Mouse (Mus musculus) heart, embryonic 10.5 days (tissue): ENCODE results near the gene Prune1. TPM values are rescaled to one million over a fixed set of nuclear protein-coding genes. Genes with fewer than 3 reads are reported as not detected.

ENCODE experiments used
- DNase-seq: peaks from one replicate; pipeline ENCODE4 v3.0.0-alpha.2; 2017; ENCODE audit warnings: low spot score
- H3K27ac ChIP-seq: fragments of 300-500 bp; sonication (generic); 2 replicates; pipeline ENCODE4 v1.5.1; 2016; ENCODE audit warnings: mild to moderate bottlenecking
- H3K27me3 ChIP-seq: fragments of 300-500 bp; sonication (generic); 2 replicates; pipeline ENCODE4 v1.6.1; 2016; ENCODE audit warnings: mild to moderate bottlenecking; ENCODE audit not compliant: poor library complexity, insufficient read depth, severe bottlenecking
- H3K36me3 ChIP-seq: fragments of 300-500 bp; sonication (generic); 2 replicates; pipeline ENCODE4 v1.6.1; 2016; ENCODE audit warnings: mild to moderate bottlenecking, moderate library complexity
- H3K4me1 ChIP-seq: fragments of 300-500 bp; sonication (generic); 2 replicates; pipeline ENCODE4 v1.6.1; 2016; ENCODE audit warnings: mild to moderate bottlenecking
- H3K4me3 ChIP-seq: fragments of 300-500 bp; sonication (generic); 2 replicates; pipeline ENCODE4 v1.5.1; 2016; ENCODE audit warnings: mild to moderate bottlenecking, moderate library complexity
- H3K9me3 ChIP-seq: fragments of 300-500 bp; sonication (generic); 2 replicates; pipeline ENCODE4 v1.6.1; 2016; ENCODE audit warnings: mild to moderate bottlenecking, moderate library complexity
- WGBS: fragments of 180-500 bp; shearing (Covaris S2); methylation state at CpG from one replicate; pipeline ENCODE4 v1.1.7; 2016; 5-methylcytosine and 5-hydroxymethylcytosine counted together
- polyA plus RNA-seq: library from polyadenylated mRNA; unstranded; fragments of >200 nt; fragmentation: Nextera tagmentation; extraction: Ambion mirVana; gene quantifications from 2 replicates; pipeline ENCODE4 v1.2.1, GENCODE M21; 2016

The Prune1 gene
- 30.7 and 31.1 TPM in 2 replicates for polyA plus RNA-seq

GRCm38 (mm10) chr3:95281216-95282126 lies at the start of gene Prune1, which contains the start of gene Mindy1:
TSS of gene Prune1 (minus strand) at chr3:95282076.
TSS of gene Mindy1 (plus strand) at chr3:95281345.
- Histone ChIP-seq H3K27ac (peak within 1 kb of the TSS; percentile 95), H3K36me3 (no peaks in the 10 kb centered on the region), H3K9me3 (no peaks in the 10 kb centered on the region), H3K27me3 (no peaks in the 10 kb centered on the region), H3K4me1 (peaks cover 32% of the 10 kb centered on the region), H3K4me3 (peak within 1 kb of the TSS; percentile 83)
- DNase-seq: peak; percentile 99
- under 1% methylated on average over 52 of the region's 53 CpGs for WGBS

- Histone ChIP-seq H3K27me3 (no peaks in the 10 kb centered on the region), H3K9me3 (no peaks in the 10 kb centered on the region), H3K4me1 (no peaks in the 10 kb centered on the region), H3K36me3 (peaks cover 92% of the 10 kb centered on the region), H3K27ac (no peak overlapping the region), H3K4me3 (no peak overlapping the region)
- no peak for DNase-seq
- 93% methylated on average over 1 of the region's 1 CpGs for WGBS
Observed at GRCm38 (mm10) chr3:95331528-95331927, 49.7 kb upstream of the Prune1 start.

- Histone ChIP-seq H3K27me3 (no peaks in the 10 kb centered on the region), H3K9me3 (no peaks in the 10 kb centered on the region), H3K4me1 (no peaks in the 10 kb centered on the region), H3K36me3 (peaks cover 93% of the 10 kb centered on the region), H3K27ac (no peak overlapping the region), H3K4me3 (no peak overlapping the region)
- no peak for DNase-seq
- 88% methylated on average over 1 of the region's 1 CpGs for WGBS
Observed at GRCm38 (mm10) chr3:95328803-95329404, 47.0 kb upstream of the Prune1 start.

- 90% methylated on average over 6 of the region's 6 CpGs for WGBS
- peaks cover 98% of the 10 kb centered on the region for H3K36me3 ChIP-seq
- peak; percentile 71 for DNase-seq
- no peaks in the 10 kb centered on the region for H3K9me3 ChIP-seq
- H3K27ac ChIP-seq: no peak overlapping the region
- H3K27me3 ChIP-seq: no peaks in the 10 kb centered on the region
- H3K4me3 ChIP-seq: no peak overlapping the region
- H3K4me1 ChIP-seq: peaks cover 6% of the 10 kb centered on the region
Observed at GRCm38 (mm10) chr3:95324454-95325144, 42.7 kb upstream of the Prune1 start.

- Histone ChIP-seq H3K27me3 (no peaks in the 10 kb centered on the region), H3K36me3 (peaks cover 88% of the 10 kb centered on the region), H3K4me3 (no peak overlapping the region), H3K9me3 (no peaks in the 10 kb centered on the region), H3K27ac (no peak overlapping the region), H3K4me1 (peaks cover 18% of the 10 kb centered on the region)
- no peak for DNase-seq
- WGBS: 90% methylated on average over 3 of the region's 3 CpGs
Observed at GRCm38 (mm10) chr3:95323429-95323828, 41.6 kb upstream of the Prune1 start.

- Histone ChIP-seq H3K27ac (no peak overlapping the region), H3K4me1 (peaks cover 41% of the 10 kb centered on the region), H3K36me3 (peaks cover 53% of the 10 kb centered on the region)
Observed at GRCm38 (mm10) chr3:95319701-95320625, 38.1 kb upstream of the Prune1 start.

GRCm38 (mm10) chr3:95319110-95319509 lies 37.2 kb upstream of the Prune1 start:
- DNase-seq: no peak
- 60% methylated on average over 2 of the region's 2 CpGs for WGBS
- Histone ChIP-seq H3K27me3 (no peaks in the 10 kb centered on the region), H3K27ac (peak overlapping the region; percentile 50), H3K4me3 (no peak overlapping the region), H3K9me3 (no peaks in the 10 kb centered on the region), H3K36me3 (peaks cover 45% of the 10 kb centered on the region), H3K4me1 (peaks cover 45% of the 10 kb centered on the region)

More at GRCm38 (mm10) chr3:95319701-95320625, 38.1 kb upstream of the Prune1 start:
- no peaks in the 10 kb centered on the region for H3K9me3 ChIP-seq
- no peaks in the 10 kb centered on the region for H3K27me3 ChIP-seq
- H3K4me3 ChIP-seq: no peak overlapping the region
- 74% methylated on average over 12 of the region's 12 CpGs for WGBS
- DNase-seq: no peak

GRCm38 (mm10) chr3:95318548-95318947 lies 36.7 kb upstream of the Prune1 start:
- no peaks in the 10 kb centered on the region for H3K27me3 ChIP-seq
- peaks cover 39% of the 10 kb centered on the region for H3K36me3 ChIP-seq
- DNase-seq: no peak
- H3K27ac ChIP-seq: peak overlapping the region; percentile 50
- no peaks in the 10 kb centered on the region for H3K9me3 ChIP-seq
- H3K4me1 ChIP-seq: peaks cover 46% of the 10 kb centered on the region
- peak overlapping the region; percentile 13; the same call in 1 of the 2 replicates for H3K4me3 ChIP-seq
- 19% methylated on average over 6 of the region's 6 CpGs for WGBS

GRCm38 (mm10) chr3:95317414-95318080 lies 35.7 kb upstream of the Prune1 start:
- Histone ChIP-seq H3K4me1 (peaks cover 53% of the 10 kb centered on the region), H3K9me3 (no peaks in the 10 kb centered on the region), H3K27ac (peak overlapping the region; percentile 50), H3K36me3 (peaks cover 29% of the 10 kb centered on the region), H3K27me3 (no peaks in the 10 kb centered on the region), H3K4me3 (peak overlapping the region; percentile 36)
- peak; percentile 83 for DNase-seq
- 14% methylated on average over 12 of the region's 12 CpGs for WGBS

- peaks cover 14% of the 10 kb centered on the region for H3K36me3 ChIP-seq
- H3K4me3 ChIP-seq: peak overlapping the region; percentile 96
- peak overlapping the region; percentile 100 for H3K27ac ChIP-seq
- 7% methylated on average over 9 of the region's 9 CpGs for WGBS
- no peaks in the 10 kb centered on the region for H3K27me3 ChIP-seq
- peak; percentile 82 for DNase-seq
- H3K9me3 ChIP-seq: no peaks in the 10 kb centered on the region
- H3K4me1 ChIP-seq: peaks cover 54% of the 10 kb centered on the region
Observed at GRCm38 (mm10) chr3:95315844-95316550, 34.1 kb upstream of the Prune1 start.
